Mouse (Mus musculus) liver, postnatal 0 days (tissue): Measurements from ENCODE around the gene Strip2. TPM values are rescaled to one million over a fixed set of nuclear protein-coding genes. Genes with fewer than 3 reads are reported as not detected.

Source experiments
- ATAC-seq: fragments of 200-750 bp; cut with Nextera tagmentation; 2 replicates; pipeline ENCODE4 v1.8.0; 2017; ENCODE audit warnings: mild to moderate bottlenecking, moderate library complexity
- DNase-seq: peaks from one replicate; pipeline ENCODE4 v3.0.0-alpha.2; 2016
- H3K27ac ChIP-seq: fragments of 300-500 bp; sonication (generic); 2 replicates; pipeline ENCODE4 v1.5.1; 2014; ENCODE audit warnings: antibody characterized with exemption, moderate library complexity, mild to moderate bottlenecking, low read depth
- H3K27me3 ChIP-seq: fragments of 300-500 bp; sonication (generic); 2 replicates; pipeline ENCODE4 v1.6.1; 2014; ENCODE audit warnings: low read length, control low read depth, mixed read lengths; ENCODE audit not compliant: insufficient read depth
- H3K36me3 ChIP-seq: fragments of 300-500 bp; sonication (generic); replicated peaks from 2 replicates; pipeline ENCODE4 v1.6.1; 2014; ENCODE audit warnings: mild to moderate bottlenecking, control low read depth, low read length, moderate library complexity, mixed read lengths; ENCODE audit not compliant: insufficient read depth
- H3K4me1 ChIP-seq: fragments of 300-500 bp; sonication (generic); 2 replicates; pipeline ENCODE4 v1.6.1; 2014; ENCODE audit warnings: antibody characterized with exemption, mild to moderate bottlenecking, control low read depth; ENCODE audit not compliant: insufficient read depth
- H3K4me2 ChIP-seq: fragments of 300-500 bp; sonication (generic); 2 replicates; pipeline ENCODE4 v1.6.1; 2014; ENCODE audit warnings: low read depth, mild to moderate bottlenecking, low read length, moderate library complexity, mixed read lengths
- H3K4me3 ChIP-seq: fragments of 300-500 bp; sonication (generic); 2 replicates; pipeline ENCODE4 v1.5.1; 2014; ENCODE audit warnings: low read depth, low read length
- H3K9ac ChIP-seq: fragments of 300-500 bp; sonication (generic); replicated peaks from 2 replicates; pipeline ENCODE4 v1.6.1; 2014; ENCODE audit warnings: mild to moderate bottlenecking, moderate library complexity
- H3K9me3 ChIP-seq: fragments of 300-500 bp; sonication (generic); 2 replicates; pipeline ENCODE4 v1.6.1; 2016; ENCODE audit warnings: mild to moderate bottlenecking, control low read depth, low read length, mixed read lengths
- CTCF ChIP-seq: sonication (generic); IDR thresholded peaks from 2 replicates; pipeline ENCODE4 v1.5.1; 2016; ENCODE audit warnings: antibody characterized with exemption, low read depth
- EP300 ChIP-seq: IDR thresholded peaks from 2 replicates; pipeline ENCODE4 v1.6.1; 2016; ENCODE audit warnings: antibody characterized with exemption, low read depth, mild to moderate bottlenecking
- WGBS: fragments of 180-500 bp; shearing (Covaris S2); extraction: QIAGEN DNeasy Blood & Tissue Kit; methylation state at CpG from one replicate; pipeline ENCODE4 v1.1.7; 2014; ENCODE audit not compliant: insufficient replicate concordance; 5-methylcytosine and 5-hydroxymethylcytosine counted together
- microRNA-seq: library from miRNA; unstranded; fragments of <30 nt; microRNA quantifications from one replicate; pipeline ENCODE4, GENCODE M21; 2016
- polyA plus RNA-seq: library from polyadenylated mRNA; unstranded; fragments of >200 nt; fragmentation: Nextera tagmentation; extraction: Ambion mirVana; gene quantifications from 2 replicates; pipeline ENCODE4 v1.2.1, GENCODE M21; 2015

Strip2 gene
- polyA plus RNA-seq, 1 experiment from 2014 or later: 0.23 TPM

DNA sequence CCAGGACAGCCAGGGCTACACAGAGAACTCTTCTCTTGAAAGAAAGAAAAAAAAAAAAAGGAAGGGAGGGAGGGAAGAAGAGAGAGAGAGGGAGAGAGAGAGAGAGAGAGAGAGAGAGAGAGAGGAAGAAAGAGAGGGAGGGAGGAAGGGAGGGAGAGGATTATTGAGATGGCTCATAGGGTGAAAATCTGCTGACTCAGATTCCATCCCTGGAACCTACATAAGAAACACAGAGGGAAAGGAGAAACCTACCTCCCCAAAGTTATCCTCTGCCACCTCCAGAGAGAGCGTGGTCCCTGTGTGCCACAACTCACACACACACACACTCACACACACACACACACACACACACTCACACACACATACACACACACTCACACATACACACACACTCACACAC is 89.0 kb downstream of the Strip2 start:
- TF ChIP-seq CTCF (no peak), EP300 (no peak)
- 93% methylated on average over 1 of the region's 1 CpGs for WGBS
- Histone ChIP-seq H3K4me3 (no peak overlapping the region), H3K27ac (no peak overlapping the region), H3K4me2 (no peak overlapping the region), H3K36me3 (no peaks in the 10 kb centered on the region), H3K27me3 (no peaks in the 10 kb centered on the region), H3K4me1 (no peaks in the 10 kb centered on the region), H3K9ac (no peak overlapping the region), H3K9me3 (no peaks in the 10 kb centered on the region; the same call in 1 of the 2 replicates)
- ATAC-seq (no peak), DNase-seq (no peak)

DNA sequence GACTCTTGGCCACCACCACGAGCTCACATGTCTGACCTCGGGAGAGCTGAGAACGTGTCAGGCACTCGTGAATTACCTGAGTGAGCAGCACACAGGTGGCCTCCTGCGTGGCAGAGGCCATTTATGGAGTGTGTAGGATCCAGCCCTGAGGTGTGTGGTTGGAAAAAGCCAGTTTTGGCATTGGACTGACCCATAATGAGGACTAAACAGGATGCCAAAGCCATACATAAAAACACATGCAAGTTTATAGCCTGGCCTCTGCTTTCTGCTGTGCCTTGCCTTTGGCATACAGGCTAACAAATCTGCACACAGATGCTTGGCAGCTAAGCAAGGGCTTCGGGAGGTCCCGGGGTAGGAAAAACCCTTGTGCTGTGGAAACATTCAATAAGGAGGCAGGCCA is 92.4 kb downstream of the Strip2 start:
- no peaks in the 10 kb centered on the region for H3K4me1 ChIP-seq
- no peaks in the 10 kb centered on the region; the same call in 1 of the 2 replicates for H3K9me3 ChIP-seq
- H3K27ac ChIP-seq: no peak overlapping the region
- no peaks in the 10 kb centered on the region for H3K27me3 ChIP-seq
- no peak for DNase-seq
- WGBS: 79% methylated on average over 7 of the region's 7 CpGs
- no peak overlapping the region for H3K9ac ChIP-seq
- ATAC-seq: no peak
- no peak for TF ChIP-seq EP300
- no peak for TF ChIP-seq CTCF
- H3K36me3 ChIP-seq: no peaks in the 10 kb centered on the region
- no peak overlapping the region for H3K4me3 ChIP-seq
- no peak overlapping the region for H3K4me2 ChIP-seq

Small RNA genes within 50 kb of the gene (microRNA-seq; reads per million reads assigned to microRNA genes)
- gene Gm23049: not detected

Other genes starting within 250 kb of the Strip2 start
- 84.8 and 87.5 TPM in 2 replicates for gene Tspan33, start 222.8 kb upstream of the Strip2 start, polyA plus RNA-seq
- gene Smo, start 181.5 kb upstream of the Strip2 start, polyA plus RNA-seq: 2.2 and 2.5 TPM in 2 replicates
- gene Ahcyl2, start 149.0 kb upstream of the Strip2 start, polyA plus RNA-seq: 2.0 TPM in 2 replicates
- gene Nrf1, start 131.0 kb downstream of the Strip2 start, polyA plus RNA-seq: 15.5 and 17.3 TPM in 2 replicates